In the genomic region with DNA sequence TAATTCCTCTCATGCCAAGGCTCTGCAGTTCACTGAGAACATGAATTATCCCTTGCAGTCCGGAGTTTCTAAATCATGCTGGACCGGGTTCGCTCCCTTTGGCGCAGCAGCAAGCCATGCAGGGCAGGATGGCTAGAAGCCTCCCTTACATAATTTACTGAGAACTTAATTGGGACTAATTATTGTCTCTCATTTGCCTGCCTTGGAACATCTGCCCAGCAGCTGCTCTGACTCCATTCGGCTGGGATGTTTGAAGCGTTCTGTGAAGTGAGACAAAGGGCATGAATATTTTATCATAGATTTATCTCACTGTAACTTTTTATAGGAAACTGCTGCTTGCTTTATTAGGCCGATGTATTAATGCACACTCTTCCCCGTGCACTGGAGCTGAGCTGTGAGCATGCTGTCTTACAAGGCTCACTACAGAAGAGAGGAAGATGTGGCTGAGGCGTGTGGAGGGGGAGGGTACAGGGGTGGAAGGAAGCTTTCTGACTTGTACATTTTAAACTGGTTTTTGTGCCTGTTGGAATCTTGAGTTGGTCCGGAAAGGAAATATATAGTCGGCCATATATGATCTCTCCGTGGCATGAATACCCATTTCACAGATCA, we compare ENCODE assay signal across 14 mouse cellular contexts.
DNase-seq lines count a peak whose midpoint lies in the region; ATAC-seq and TF ChIP-seq lines count a peak whose summit lies in the region.
"Had no signal": no experiment of that assay in that cellular context is flagged by ENCODE, and none has a peak within 500 bp of the region (broad histone marks: within the 10 kb centered on the region; RNA-seq: fewer than 3 reads in every experiment).

No protein-coding gene starts in this region.

- no peaks in the 10 kb centered on the region for H3K27me3 ChIP-seq in hindbrain, embryonic 15.5 days
- H3K27me3 ChIP-seq in hindbrain, embryonic 10.5 days (ENCODE audit: insufficient read depth, poor library complexity, severe bottlenecking): no peaks in the 10 kb centered on the region
- H3K27me3 ChIP-seq in hindbrain, embryonic 16.5 days (replicated peaks; ENCODE audit: control insufficient read depth, insufficient read depth, low read length): no peaks in the 10 kb centered on the region
- no peaks in the 10 kb centered on the region for H3K27me3 ChIP-seq in midbrain, embryonic 15.5 days (replicated peaks)
- H3K27me3 ChIP-seq in heart, embryonic 12.5 days (replicated peaks): no peaks in the 10 kb centered on the region
- H3K27me3 ChIP-seq: embryonic facial prominence, embryonic 12.5 days had no signal

- peak overlapping the region; percentile 21; the same call in 1 of the 2 replicates for H3K4me2 ChIP-seq in hindbrain, embryonic 15.5 days
- H3K4me2 ChIP-seq in hindbrain, embryonic 16.5 days (ENCODE audit: low read length): no peak overlapping the region
- no peak overlapping the region for H3K4me2 ChIP-seq in midbrain, embryonic 15.5 days
- no peak overlapping the region for H3K4me2 ChIP-seq in heart, embryonic 12.5 days
- H3K4me2 ChIP-seq: embryonic facial prominence, embryonic 12.5 days; heart, embryonic 11.5 days had no signal

- no peak overlapping the region for H3K4me3 ChIP-seq in hindbrain, embryonic 15.5 days
- no peak overlapping the region for H3K4me3 ChIP-seq in hindbrain, embryonic 10.5 days
- no peak overlapping the region for H3K4me3 ChIP-seq in hindbrain, embryonic 16.5 days (ENCODE audit: low read length)
- H3K4me3 ChIP-seq in midbrain, embryonic 15.5 days: no peak overlapping the region
- no peak overlapping the region for H3K4me3 ChIP-seq in heart, embryonic 12.5 days
- H3K4me3 ChIP-seq: embryonic facial prominence, embryonic 12.5 days had no signal

- WGBS in hindbrain, embryonic 15.5 days: 59% methylated on average over 12 of the region's 12 CpGs
- 91% methylated on average over 12 of the region's 12 CpGs for WGBS in hindbrain, embryonic 10.5 days
- WGBS in hindbrain, embryonic 16.5 days: 67% methylated on average over 12 of the region's 12 CpGs
- WGBS in midbrain, embryonic 15.5 days: 60% methylated on average over 12 of the region's 12 CpGs
- WGBS in heart, embryonic 12.5 days: 86% methylated on average over 12 of the region's 12 CpGs

- no peak overlapping the region for H3K9ac ChIP-seq in hindbrain, embryonic 15.5 days
- no peak overlapping the region for H3K9ac ChIP-seq in hindbrain, embryonic 16.5 days (ENCODE audit: low read depth, low read length)
- H3K9ac ChIP-seq in midbrain, embryonic 15.5 days: no peak overlapping the region
- no peak overlapping the region for H3K9ac ChIP-seq in heart, embryonic 12.5 days
- H3K9ac ChIP-seq: embryonic facial prominence, embryonic 12.5 days had no signal

- TF ChIP-seq CTCF in brain, embryonic 14.5 days (IDR thresholded peaks at IDR 0.05; ENCODE audit: borderline replicate concordance, extremely low read depth, insufficient read depth, insufficient read length): no peak

- DNase-seq in hindbrain, embryonic 10.5 days (ENCODE audit: low spot score): no peak
- peak; percentile 80 for DNase-seq in brain, embryonic 14.5 days (ENCODE audit: low read depth)
- no peak for DNase-seq in thymus, postnatal 36 days
- DNase-seq in ovary, postnatal 36 days (ENCODE audit: low spot score): no peak
- DNase-seq: adrenal gland, postnatal 14 days; gastrocnemius, postnatal 25 days; lung, postnatal 10 days; thymus, adult 2 months had no signal

- no peaks in the 10 kb centered on the region for H3K9me3 ChIP-seq in hindbrain, embryonic 15.5 days
- no peaks in the 10 kb centered on the region for H3K9me3 ChIP-seq in hindbrain, embryonic 10.5 days
- H3K9me3 ChIP-seq in hindbrain, embryonic 16.5 days (ENCODE audit: control insufficient read depth, low read length): no peaks in the 10 kb centered on the region
- H3K9me3 ChIP-seq in midbrain, embryonic 15.5 days: no peaks in the 10 kb centered on the region
- H3K9me3 ChIP-seq in heart, embryonic 12.5 days (replicated peaks): no peaks in the 10 kb centered on the region
- H3K9me3 ChIP-seq: embryonic facial prominence, embryonic 12.5 days had no signal

- TF ChIP-seq POLR2A in brain, embryonic 14.5 days (IDR thresholded peaks at IDR 0.05; ENCODE audit: borderline replicate concordance, extremely low read depth, insufficient read depth, insufficient read length, poor library complexity, severe bottlenecking): no peak

- H3K4me1 ChIP-seq in hindbrain, embryonic 15.5 days (replicated peaks): peaks cover 17% of the 10 kb centered on the region
- peaks cover 5% of the 10 kb centered on the region; the same call in 1 of the 2 replicates for H3K4me1 ChIP-seq in hindbrain, embryonic 10.5 days (replicated peaks)
- H3K4me1 ChIP-seq in hindbrain, embryonic 16.5 days (ENCODE audit: control insufficient read depth, insufficient read depth, low read depth, low read length): no peaks in the 10 kb centered on the region
- no peaks in the 10 kb centered on the region for H3K4me1 ChIP-seq in midbrain, embryonic 15.5 days
- H3K4me1 ChIP-seq in heart, embryonic 12.5 days (replicated peaks): peaks cover 8% of the 10 kb centered on the region; the same call in 1 of the 2 replicates
- H3K4me1 ChIP-seq: embryonic facial prominence, embryonic 12.5 days had no signal

- peak; percentile 73 for ATAC-seq in hindbrain, embryonic 15.5 days (ENCODE audit: low FRiP score, low read depth)
- peak; percentile 86 for ATAC-seq in hindbrain, embryonic 16.5 days
- ATAC-seq in midbrain, embryonic 15.5 days (replicated peaks): peak; percentile 79
- no peak for ATAC-seq in heart, embryonic 12.5 days (ENCODE audit: insufficient number of reproducible peaks, low FRiP score)

- peak overlapping the region; percentile 48 for H3K27ac ChIP-seq in hindbrain, embryonic 15.5 days (replicated peaks)
- no peak overlapping the region for H3K27ac ChIP-seq in hindbrain, embryonic 10.5 days
- no peak overlapping the region for H3K27ac ChIP-seq in hindbrain, embryonic 16.5 days (ENCODE audit: low read depth, low read length)
- H3K27ac ChIP-seq in midbrain, embryonic 15.5 days: peak overlapping the region; percentile 44; the same call in 1 of the 2 replicates
- H3K27ac ChIP-seq in heart, embryonic 12.5 days (ENCODE audit: poor library complexity, severe bottlenecking): no peak overlapping the region
- H3K27ac ChIP-seq: embryonic facial prominence, embryonic 12.5 days had no signal

- H3K36me3 ChIP-seq in hindbrain, embryonic 15.5 days: no peaks in the 10 kb centered on the region
- H3K36me3 ChIP-seq in hindbrain, embryonic 10.5 days: no peaks in the 10 kb centered on the region
- H3K36me3 ChIP-seq in hindbrain, embryonic 16.5 days (ENCODE audit: control insufficient read depth, insufficient read depth, low read length): no peaks in the 10 kb centered on the region
- H3K36me3 ChIP-seq in midbrain, embryonic 15.5 days (replicated peaks): no peaks in the 10 kb centered on the region
- no peaks in the 10 kb centered on the region for H3K36me3 ChIP-seq in heart, embryonic 12.5 days
- H3K36me3 ChIP-seq: embryonic facial prominence, embryonic 12.5 days had no signal

Comparison
In these comparisons a context has a peak if more than half of its experiments do, and no peak if none do; other contexts are left out.
1. H3K27ac ChIP-seq: peak in hindbrain, embryonic 15.5 days (single experiment) and midbrain, embryonic 15.5 days (single experiment); none in hindbrain, embryonic 10.5 days (single experiment), hindbrain, embryonic 16.5 days (single experiment) and heart, embryonic 12.5 days (single experiment).